Mouse (Mus musculus) spleen, postnatal 36 days (tissue): Measurements from ENCODE around the gene Myh6.
"Not testable (repeated sequence)": the region's sequence is repeated elsewhere in the genome, so short reads cannot be mapped to it uniquely, and the experiment has no call there.

ENCODE experiments used
- DNase-seq, 2 experiments: peaks; one replicate each; pipeline ENCODE4 v3.0.0; 2022; ENCODE audit warnings: low spot score in 2 of 2, mixed read lengths in 1 of 2

The Myh6 gene

DNA sequence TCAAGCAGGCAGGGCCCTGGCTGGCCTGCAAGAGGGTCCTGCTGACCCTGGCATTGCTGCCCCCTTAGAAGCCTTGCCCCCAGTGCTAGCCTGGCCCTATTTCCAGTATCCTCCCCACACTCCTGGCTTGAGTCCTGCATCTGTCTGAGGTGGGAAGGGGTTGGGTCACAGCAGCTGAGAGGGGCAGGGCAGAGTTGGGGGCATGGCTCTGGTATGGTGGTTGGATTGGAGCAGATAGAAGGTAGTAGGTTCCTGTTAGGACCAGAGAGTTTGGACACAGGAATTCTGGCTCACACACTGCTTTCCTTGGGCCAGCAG, 28.1 kb upstream of the Myh6 start:
- DNase-seq: no peak

DNA sequence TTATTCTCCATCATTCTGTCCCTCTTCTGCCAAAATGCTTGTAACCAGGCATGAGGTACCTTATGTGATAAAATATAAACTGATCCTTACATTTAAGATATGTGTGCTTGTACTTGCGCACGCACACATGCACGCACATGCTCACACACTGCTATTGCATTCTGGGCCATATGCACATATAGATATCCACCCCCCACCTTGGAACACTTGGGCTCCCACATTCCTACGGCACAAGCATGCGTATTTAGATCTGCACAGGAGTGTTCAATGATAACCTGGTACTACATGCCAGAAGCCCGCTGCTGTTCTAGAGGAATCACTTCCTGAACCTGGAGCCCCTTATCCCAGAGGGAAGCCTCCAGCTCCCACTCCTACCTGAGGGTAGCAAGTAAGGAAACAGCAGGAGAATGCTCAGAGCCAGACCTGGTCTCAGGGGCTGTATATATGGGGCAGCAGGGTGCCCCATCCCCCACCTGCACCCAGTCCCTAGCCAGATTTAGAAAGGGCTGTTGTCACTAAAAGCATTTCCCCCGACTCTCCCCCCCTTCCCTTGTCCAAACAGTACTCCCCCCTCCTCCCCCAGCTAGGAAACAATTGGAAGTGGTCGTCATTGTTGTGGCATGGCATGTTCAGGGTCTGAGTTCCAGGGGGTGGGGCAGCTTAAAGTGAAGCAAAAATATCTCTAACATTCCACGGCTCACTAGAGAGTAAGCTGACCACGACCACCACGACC, 27.6 kb upstream of the Myh6 start, which contains the start of gene Myh7:
Gene Myh7 (minus strand): TSS at position 491 of the 733 bp plus-strand sequence.
- DNase-seq: no peak

DNA sequence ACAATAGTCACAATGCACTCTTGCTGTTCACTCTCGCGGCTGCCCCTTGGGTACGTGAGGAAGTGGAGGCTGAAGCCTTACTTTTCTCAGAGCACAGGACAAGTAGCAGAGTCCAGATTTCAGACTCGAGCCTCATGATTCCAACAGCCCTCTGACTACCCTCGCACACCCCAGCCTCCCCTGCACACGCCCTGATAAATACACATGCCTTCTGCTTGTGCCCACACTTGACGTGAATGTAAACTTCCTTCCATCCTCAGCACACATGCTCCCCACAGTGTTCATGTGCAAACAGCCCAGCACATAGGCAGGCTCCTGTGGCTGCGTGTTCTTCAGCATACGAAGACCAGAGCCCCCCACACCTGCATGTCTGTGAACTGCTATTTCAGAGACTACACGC, 26.9 kb upstream of the Myh6 start:
- DNase-seq: no peak

DNA sequence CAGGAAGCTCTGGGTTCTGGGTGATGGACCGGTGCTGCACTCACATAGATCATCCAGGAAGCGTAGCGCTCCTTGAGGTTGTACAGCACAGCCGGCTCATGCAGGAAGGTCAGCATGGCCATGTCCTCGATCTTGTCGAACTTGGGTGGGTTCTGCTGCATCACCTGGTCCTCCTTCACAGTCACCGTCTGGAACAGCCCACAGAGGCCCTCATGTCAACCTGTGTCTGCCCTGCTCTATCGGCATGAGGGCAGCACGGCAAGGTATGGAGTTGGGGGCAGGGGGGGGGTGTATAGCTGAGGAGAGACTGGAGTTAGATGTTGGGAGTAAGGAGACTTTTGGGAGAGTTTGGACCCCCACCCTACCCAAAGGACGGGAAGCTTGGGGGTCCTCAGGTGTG, 25.5 kb upstream of the Myh6 start:
- DNase-seq: no peak

DNA sequence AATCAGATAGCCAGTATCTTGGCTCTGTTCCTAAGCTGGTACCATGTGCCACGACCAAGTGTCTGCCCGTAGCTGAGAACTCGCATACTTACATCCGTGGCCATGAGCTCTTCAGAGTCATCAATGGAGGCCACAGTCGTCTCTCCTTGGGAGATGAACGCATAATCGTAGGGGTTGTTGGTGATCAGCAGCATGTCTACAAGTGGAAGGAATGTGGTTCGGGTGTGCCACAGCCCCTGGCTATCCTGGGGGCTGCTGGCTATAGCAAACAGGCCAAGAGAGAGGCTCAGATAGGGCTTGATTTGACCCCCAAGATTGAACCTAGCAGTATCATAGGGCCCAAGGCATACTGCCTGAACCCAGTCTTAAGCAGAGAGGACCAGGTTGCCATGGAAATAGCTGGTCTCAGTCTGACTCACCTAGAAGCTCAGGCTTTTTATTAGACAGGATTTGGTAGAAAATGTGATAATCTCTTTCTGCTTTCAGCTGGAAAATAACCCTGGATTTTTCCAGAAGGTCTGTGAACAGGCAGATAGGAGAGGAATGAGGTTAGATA, 23.2 kb upstream of the Myh6 start:
- DNase-seq: no peak

DNA sequence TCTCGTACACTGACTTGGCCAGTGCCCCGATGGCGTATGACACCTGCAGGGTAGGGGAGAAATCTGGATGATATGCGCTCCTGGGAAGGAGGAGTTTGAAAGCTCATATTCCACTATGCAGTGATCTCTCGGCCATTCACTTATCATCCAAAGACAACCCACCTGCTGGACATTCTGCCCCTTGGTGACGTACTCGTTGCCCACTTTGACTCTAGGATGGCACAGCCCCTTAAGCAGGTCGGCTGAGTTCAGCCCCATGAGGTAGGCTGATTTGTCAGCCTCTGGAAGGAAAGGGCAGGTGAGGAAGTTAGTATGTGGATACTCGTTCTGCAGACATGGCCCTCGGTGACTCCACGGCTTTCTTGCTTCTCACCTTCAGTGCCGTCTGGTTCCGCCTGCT, 22.2 kb upstream of the Myh6 start:
- DNase-seq: no peak

DNA sequence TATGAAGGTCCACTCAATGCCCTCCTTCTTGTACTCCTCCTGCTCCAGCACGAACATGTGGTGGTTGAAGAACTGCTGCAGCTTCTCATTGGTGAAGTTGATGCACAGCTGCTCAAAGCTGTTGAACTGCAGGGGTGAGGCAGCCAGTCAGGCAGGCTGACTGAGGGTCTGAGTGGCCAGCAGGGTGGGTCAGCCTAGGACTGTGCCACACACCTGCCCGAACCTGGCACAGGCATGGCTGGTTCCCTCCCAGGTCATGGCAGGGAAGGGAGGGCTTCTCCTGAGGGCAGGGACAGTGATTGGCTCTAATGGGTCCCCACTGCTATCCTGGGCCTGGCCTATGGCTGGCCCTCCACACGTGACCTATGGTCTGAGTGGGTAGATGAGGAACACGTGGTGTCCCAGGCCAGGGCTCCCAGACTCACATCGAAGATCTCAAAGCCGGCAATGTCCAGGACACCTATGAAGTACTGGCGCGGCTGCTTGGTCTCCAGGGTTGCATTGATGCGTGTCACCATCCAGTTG, 21.7 kb upstream of the Myh6 start:
- DNase-seq: not testable (repeated sequence)

DNA sequence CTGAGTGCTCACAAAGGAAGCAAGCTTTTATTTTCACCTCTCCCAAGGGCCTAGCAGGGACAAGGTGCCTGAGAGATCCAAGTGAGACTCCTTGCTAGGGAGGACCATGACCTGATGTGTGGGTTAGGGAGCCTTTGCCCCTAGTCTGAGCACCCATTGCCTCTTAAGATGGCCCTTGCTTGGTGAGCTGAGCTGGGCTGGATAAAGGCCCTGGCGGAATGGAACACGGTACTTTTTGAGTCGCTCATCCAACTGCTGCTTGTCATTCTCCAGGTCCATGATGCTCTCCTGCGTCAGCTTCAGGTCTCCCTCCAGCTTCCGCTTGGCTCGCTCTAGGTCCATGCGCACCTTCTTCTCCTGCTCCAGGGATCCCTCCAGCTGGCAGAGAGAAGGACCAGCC, 15.2 kb upstream of the Myh6 start:
- no peak for DNase-seq

DNA sequence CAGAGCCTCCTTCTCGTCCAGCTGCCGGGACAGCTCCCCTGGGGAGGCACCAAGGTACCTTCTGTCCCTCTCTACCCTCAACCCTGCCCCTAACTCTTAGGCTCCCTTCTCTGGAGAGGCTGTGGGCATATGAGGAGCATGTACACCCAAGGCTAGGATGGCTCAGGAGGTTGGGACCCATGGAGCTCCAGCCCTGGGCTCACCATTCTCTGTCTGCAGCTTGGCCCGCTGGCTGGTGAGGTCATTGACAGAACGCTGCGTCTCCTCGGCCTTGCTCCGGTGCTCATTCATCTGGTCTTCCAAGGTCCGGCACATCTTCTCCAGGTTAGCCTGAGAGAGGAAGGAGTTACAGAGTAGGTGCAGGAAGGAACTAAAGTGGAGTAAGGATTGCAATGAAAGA, 11.9 kb upstream of the Myh6 start:
- no peak for DNase-seq

DNA sequence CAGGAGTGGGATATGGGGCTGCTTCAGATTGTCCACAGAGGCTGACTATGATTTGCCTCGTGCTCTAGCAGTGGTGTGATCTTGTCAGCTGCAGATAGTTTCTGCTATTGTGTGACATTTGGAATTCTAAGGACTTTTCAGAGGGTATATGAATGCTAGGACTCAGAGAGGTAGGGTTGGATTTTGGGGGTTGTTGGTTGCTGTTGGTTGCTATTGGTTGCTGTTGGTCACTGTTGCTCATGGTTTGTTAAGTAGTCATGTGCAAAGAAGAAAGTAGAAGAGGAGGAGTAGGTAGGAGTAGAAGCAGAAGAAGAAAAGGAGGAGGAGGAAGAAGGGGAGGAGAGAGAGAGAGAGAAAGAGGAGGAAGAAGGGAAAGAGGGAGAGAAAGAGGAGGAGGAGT, 9.9 kb upstream of the Myh6 start, which contains the start of gene Gm17428:
Gene Gm17428 (plus strand): TSS at position 301 of the 400 bp plus-strand sequence.
- DNase-seq: no peak

DNA sequence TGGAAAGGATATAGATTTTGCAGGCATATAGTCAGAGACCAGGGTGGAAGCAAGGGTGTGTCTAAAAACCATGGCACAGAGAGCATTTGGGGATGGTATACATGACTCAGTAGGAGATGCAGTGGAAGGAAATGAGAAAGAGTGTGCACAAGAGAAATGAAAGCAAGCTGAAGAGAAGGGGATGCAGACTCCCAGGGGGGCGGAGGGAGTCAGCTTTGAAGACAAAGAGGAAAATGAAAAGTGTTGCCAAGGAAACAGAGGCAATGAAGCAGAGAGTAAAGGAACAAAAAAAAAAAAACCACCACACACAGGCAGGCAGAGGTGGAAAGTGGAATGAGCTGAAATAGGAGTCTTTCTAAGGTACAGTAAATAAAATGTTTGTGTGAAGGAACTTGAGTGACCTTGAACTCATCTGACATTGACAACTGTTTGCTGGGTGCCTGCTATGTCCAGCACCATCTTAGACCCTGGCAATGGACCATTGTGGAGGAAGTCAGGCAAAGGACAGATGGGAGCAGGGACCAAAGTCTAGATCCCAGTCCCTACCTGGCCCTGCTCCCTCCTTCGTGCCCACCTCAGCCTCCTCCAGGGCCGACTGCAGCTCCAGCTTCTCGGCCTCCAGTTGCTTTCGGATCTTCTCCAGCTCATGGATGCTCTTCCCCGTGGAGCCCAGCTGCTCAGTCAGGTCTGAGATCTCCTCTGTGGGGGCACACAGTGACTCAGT, 7.5 kb upstream of the Myh6 start:
- DNase-seq: no peak

DNA sequence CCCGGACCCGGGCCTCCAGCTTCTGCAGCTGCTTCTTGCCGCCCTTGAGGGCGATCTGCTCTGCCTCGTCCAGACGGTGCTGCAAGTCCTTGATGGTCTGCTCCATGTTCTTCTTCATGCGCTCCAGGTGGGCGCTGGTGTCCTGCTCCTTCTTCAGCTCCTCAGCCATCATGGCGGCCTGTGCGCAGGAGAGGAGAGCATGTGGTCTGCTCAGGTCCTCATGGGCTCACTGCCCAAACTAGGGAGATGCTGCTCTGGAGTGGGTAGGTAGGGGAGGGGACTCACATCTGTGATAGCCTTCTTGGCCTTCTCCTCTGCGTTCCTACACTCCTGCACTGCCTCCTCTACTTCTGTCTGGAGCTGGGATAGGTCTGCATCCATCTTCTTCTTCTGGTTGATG, 6.1 kb upstream of the Myh6 start:
- DNase-seq: not testable (repeated sequence)

DNA sequence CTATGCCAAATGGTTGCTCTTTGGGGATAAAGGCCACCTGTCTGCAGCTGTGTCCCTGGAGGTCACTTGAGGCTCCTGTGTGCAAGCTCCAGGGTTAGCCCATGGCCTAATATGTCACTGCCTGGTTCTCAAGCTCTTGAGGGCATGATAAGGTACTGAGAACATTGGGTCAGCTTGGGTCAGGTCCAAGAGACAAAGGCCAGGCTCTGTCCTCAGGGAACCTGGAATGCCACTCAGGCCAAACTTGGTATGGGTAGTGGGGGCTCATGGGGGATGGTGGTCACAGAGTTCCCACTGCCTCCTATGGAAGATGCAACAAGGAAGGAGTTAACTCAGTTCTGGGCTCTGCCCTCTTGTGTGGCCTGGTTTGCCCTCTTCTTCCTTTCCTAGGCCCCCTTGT, 1.6 kb upstream of the Myh6 start:
- DNase-seq: no peak

DNA sequence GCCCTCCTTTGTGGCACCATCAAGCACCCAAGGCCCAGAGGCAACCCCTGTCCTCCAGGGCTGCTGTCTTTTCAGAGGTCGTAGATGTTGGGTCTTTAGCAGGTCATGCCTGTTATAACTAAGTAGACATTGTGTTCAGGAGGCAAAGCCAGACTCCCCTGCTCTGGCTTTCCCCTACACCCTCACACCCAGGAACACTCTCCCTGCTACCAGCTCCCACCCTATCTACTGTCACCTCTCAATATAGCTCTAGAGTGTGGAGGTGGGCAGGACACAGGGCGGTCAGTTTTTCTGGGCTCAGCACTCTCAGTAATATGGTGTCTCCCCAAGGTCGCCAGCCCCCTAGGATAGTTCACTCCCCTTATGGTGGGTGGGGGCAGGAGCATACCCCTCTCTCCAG, 1.1 kb upstream of the Myh6 start:
- no peak for DNase-seq

DNA sequence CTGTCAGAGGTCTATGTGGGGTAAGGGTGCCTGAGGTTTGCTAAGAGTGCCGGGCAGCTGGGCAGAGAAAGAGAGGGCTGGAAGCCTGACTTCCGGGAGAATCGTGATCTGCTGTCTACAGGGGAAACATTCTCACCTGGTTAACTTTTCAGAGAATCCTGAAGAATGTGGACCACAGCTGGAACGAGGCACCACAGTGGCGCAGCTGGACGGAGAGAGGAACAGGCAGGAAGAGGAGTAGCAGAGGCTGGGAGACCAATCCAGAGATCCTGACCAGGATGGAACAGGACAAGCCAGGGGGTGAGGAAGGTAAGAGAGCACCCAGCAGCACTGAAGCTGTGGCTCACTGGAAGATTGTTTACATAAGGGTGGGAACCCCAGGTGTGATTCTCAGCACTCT, 1.1 kb downstream of the Myh6 start:
- no peak for DNase-seq

DNA sequence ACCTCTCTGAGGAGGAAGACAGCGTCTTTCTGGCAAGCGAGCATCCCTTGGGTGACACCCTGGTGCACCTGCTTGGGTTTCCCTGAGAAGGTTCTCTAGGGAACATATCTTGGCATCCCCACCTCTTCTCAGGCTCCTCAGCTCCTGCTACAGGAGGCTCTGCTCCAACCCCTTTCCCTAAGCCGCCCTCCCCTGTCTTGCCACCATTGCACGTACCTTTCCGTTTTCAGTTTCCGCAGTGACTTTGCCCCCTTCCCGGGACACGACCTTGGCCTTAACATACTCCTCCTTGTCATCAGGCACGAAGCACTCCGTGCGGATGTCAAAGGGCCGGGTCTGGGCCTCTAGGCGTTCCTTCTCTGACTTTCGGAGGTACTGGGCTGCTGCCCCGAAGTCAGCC, 1.7 kb downstream of the Myh6 start:
- no peak for DNase-seq

DNA sequence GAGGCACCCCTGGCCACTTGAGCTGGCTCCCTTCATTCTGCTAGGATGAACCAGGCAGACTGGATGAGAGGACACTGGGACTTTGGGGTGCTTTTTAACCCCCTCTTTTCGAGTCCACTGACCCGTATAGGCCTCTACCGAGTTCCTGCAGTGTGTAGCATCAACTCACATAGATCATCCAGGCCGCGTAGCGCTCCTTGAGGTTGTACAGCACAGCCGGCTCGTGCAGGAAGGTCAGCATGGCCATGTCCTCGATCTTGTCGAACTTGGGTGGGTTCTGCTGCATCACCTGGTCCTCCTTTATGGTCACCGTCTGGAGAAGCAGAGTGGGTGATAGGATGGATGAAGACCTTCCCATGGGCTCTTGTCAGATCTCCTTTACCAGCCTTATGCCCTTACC, 3.0 kb downstream of the Myh6 start:
- DNase-seq: no peak

DNA sequence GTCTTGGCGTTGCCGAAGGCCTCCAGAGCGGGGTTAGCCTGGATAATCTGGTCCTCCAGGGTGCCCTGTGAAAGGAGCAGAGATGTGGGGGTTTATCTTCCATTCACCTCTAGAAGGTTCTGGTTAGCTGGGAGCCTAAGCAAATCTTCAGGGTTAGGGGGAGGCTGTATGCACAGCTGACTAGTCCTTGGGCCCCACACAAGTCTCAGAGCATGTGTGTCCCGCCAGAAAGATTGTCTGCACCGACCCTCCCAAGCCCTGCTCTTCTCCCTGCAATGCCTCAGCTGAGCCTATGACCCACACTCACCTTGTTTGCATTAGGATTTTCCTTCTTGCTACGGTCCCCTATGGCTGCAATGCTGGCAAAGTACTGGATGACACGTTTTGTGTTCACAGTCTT, 4.0 kb downstream of the Myh6 start:
- no peak for DNase-seq

DNA sequence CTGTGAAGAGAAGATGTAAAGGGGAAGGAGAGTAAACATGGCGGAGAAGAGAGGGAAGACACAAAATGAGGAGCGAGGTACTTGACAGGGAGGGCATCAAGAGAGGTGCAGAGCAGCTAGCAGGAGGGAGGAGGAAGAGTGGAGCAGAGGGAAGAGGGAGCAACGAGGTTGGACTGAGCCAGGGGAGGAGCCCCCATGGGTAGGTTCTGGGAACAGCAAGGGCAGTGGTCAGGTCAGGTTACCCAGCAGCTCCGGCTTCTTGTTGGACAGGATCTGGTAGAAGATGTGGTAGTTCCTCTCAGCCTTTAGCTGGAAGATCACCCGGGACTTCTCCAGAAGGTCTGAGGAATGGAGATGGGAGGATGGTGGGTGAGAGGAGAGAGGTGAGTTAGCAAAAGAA, 5.2 kb downstream of the Myh6 start:
- no peak for DNase-seq

DNA sequence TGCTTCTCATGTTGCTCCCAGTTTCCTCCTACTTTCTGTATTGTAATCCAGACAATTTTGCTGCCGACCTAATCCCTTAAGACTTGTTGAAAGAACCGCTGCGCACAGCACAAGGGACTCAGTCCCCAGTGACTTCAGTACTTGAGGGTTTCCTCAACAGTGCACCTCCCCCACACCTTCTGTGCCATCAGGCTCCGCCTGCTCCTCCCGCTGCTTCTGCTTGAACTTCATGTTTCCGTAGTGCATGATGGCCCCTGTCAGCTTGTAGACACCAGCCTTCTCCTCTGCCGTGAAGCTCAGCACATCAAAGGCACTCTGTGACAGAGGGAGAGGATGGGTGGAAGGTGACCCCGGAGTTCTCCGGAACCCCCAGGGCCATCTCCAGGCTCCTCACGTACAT, 6.0 kb downstream of the Myh6 start:
- DNase-seq: no peak

DNA sequence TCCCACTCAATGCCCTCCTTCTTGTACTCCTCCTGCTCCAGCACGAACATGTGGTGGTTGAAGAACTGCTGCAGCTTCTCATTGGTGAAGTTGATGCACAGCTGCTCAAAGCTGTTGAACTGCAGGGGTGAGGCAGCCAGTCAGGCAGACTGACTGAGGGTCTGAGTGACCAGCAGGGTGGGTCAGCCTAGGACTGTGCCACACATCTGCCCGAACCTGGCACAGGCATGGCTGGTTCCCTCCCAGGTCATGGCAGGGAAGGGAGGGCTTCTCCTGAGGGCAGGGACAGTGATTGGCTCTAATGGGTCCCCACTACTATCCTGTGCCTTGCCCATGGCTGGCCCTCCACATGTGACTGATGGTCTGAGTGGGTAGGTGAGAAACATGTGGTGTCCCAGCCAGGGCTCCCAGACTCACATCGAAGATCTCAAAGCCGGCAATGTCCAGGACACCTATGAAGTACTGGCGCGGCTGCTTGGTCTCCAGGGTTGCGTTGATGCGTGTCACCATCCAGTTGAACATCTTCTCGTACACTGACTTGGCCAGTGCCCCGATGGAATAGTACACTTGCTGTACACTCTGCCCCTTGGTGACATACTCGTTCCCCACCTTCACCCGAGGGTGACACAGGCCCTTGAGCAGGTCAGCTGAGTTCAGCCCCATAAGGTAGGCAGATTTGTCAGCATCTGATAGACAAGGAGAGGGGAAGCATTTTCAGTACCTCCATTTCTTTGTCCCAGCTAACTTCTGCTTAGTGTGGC, 6.7 kb downstream of the Myh6 start:
- not testable (repeated sequence) for DNase-seq

DNA sequence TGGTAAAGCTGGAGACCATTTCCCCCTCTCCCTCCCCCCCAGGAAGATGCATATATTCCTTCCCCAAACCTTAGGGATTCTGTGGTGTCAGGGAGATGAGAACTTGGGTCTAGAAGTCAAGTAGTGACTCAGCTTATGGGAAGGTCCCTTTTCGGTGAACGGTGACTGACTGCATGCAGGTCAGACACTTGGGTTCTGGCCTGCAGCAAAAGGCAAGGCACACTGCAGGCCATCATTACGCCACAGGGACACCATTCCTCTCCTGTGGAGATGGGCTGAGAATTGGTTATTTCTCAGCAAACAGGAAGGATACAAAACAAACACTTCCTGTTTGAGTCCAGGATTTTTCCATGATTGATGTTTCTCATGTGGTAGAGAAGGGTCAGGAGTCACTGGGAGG, 7.5 kb downstream of the Myh6 start:
- no peak for DNase-seq
